Mouse (Mus musculus): Measurements from ENCODE around the gene Arvcf. TPM values are rescaled to one million over a fixed set of nuclear protein-coding genes. Genes with fewer than 3 reads are reported as not detected.
A peak's percentile ranks its signal among the peaks of the same experiment; 100 is the strongest.

The Arvcf gene
- total and polyA plus RNA-seq, 2 experiments from 2014 or later = 48.9 to 168 TPM

DNA sequence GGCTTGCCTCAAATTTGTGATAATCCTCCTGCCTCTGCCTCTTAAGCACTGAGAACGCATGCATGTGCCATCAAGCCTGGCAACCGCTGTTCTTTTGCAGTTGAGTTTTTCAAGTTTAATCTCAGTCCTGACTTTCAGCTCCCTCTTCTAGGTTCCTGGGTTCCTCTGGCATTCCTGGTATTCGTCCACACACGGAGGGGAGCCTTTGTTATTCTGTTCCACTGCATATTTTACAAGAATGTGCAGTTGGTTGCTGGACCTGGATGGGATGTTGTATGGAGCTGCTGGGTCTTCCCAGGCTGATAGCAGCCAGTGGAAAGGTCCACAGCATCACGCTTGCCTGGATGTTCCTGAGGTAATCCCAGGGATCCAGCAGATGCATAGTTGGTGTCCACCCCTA is 37.4 kb downstream of the Arvcf start:
- Histone ChIP-seq H3K4me3 (ENCODE audit: low read length) (no peak overlapping the region), H3K27me3 (ENCODE audit: insufficient read depth, low read length) (no peaks in the 10 kb centered on the region), H3K4me1 (ENCODE audit: insufficient read depth, low read length) (peaks cover 42% of the 10 kb centered on the region), H3K9me3 (ENCODE audit: low read length) (no peaks in the 10 kb centered on the region), H3K36me3 (ENCODE audit: insufficient read depth, low read length) (no peaks in the 10 kb centered on the region), H3K27ac (no peak overlapping the region), H3K4me2 (ENCODE audit: low read depth, low read length) (no peak overlapping the region), H3K9ac (replicated peaks; ENCODE audit: low read length) (no peak overlapping the region)
- 59% methylated on average over 5 of the region's 5 CpGs for WGBS
- TF ChIP-seq CTCF (IDR thresholded peaks at IDR 0.05; ENCODE audit: low read depth) = no peak
- ATAC-seq (no peak), DNase-seq (ENCODE audit: low spot score) (no peak)

DNA sequence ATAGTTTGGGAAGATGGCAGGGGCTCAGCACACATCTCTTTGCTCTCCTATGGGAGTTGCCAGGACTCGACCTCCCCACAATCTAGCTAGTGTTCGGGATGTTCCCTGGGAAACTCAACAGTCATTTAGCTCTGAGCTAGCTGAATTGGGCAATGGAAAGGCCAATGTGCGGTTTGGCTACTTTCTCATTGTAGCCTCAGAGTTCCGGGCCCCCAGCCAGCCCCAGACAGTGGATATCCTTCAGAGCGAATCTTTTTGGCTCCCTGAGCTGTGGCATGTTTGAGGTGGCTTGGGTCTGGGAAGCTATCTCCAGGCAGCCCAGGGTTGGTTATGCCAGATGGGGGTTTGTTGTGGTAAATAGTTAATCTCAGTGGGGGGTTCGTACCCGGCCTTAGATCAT is 38.5 kb downstream of the Arvcf start:
- no peaks in the 10 kb centered on the region for H3K36me3 ChIP-seq (ENCODE audit: insufficient read depth, low read length)
- peaks cover 33% of the 10 kb centered on the region for H3K4me1 ChIP-seq (ENCODE audit: insufficient read depth, low read length)
- peak overlapping the region; percentile 37; the same call in 1 of the 2 replicates for H3K27ac ChIP-seq
- DNase-seq (ENCODE audit: low spot score) (peak; percentile 74), ATAC-seq (peak; percentile 28)
- H3K4me3 ChIP-seq (ENCODE audit: low read length) = no peak overlapping the region
- no peak overlapping the region for H3K9ac ChIP-seq (replicated peaks; ENCODE audit: low read length)
- WGBS = 49% methylated on average over 7 of the region's 7 CpGs
- H3K9me3 ChIP-seq (ENCODE audit: low read length) = no peaks in the 10 kb centered on the region
- no peak for TF ChIP-seq CTCF (IDR thresholded peaks at IDR 0.05; ENCODE audit: low read depth)
- no peak overlapping the region for H3K4me2 ChIP-seq (ENCODE audit: low read depth, low read length)
- H3K27me3 ChIP-seq (ENCODE audit: insufficient read depth, low read length) = no peaks in the 10 kb centered on the region

DNA sequence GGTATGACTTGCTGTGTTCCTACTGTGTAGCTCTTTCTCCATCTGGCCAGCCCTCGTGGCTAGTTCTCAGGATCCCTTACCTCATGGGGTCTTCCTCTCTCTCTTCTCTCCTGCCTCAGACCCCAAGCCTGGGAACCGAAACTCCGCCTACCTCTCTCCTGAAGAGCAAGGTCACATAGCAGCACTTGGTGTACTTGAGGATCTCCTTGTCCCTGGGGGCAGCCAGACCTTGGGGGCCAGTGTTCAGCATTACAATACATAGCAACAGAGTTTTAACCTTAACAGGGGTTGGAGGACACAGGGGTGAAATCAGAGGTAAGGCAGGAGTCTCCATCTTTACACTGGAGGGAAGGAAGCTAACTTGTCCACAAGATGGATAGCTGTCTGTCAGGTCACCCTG is 39.0 kb downstream of the Arvcf start:
- Histone ChIP-seq H3K36me3 (ENCODE audit: insufficient read depth, low read length) (no peaks in the 10 kb centered on the region), H3K4me1 (ENCODE audit: insufficient read depth, low read length) (peaks cover 28% of the 10 kb centered on the region), H3K4me2 (ENCODE audit: low read depth, low read length) (no peak overlapping the region), H3K27me3 (ENCODE audit: insufficient read depth, low read length) (no peaks in the 10 kb centered on the region), H3K9me3 (ENCODE audit: low read length) (no peaks in the 10 kb centered on the region), H3K9ac (replicated peaks; ENCODE audit: low read length) (no peak overlapping the region), H3K4me3 (ENCODE audit: low read length) (no peak overlapping the region), H3K27ac (peak overlapping the region; percentile 37; the same call in 1 of the 2 replicates)
- ATAC-seq (no peak), DNase-seq (ENCODE audit: low spot score) (no peak)
- TF ChIP-seq CTCF (IDR thresholded peaks at IDR 0.05; ENCODE audit: low read depth) = no peak
- WGBS = 51% methylated on average over 3 of the region's 3 CpGs

DNA sequence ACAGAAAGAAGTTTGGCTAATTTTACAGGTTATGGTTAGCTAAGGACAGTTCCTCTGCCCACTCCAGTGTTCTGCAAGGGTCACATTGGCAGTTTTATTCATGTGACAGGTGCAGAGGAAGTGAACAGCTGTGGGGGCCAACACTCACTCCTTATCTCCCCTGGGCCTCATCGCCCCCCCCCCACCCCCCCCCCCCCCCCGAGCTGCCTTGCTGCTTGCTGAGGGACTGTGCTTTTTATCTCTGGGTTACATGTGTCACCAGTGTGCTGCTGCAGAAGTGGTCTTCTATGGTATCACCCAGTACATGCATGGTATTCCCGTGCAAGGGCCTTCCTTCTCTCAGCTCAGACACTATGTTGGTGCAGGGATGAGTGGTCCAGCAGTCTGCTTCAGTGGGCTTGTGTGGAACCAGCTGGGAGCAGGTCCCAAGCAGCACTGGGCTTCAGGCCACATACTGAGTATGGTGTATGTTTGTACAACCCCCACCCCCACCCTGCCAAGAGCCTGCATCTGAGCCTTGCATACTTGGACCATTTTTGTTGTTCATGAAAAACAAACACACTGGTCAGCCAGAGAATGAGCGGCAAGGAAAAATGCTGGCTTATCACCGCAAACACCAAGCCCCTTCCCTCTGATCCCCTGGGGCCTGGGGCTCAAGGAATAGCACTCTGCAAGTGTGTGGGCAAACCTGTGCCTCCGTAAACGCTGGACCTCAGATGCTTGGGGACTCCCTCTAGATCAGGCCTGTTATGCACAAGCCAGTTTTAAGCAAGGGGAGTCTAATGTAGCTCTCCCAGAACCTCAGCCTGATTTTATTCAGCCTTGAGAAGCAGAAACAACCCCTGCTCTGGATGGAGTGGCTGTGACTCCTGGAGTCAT is 40.0 kb downstream of the Arvcf start:
- WGBS = 29% methylated on average over 7 of the region's 7 CpGs
- TF ChIP-seq CTCF (IDR thresholded peaks at IDR 0.05; ENCODE audit: low read depth) = no peak
- no peak overlapping the region for H3K4me2 ChIP-seq (ENCODE audit: low read depth, low read length)
- no peaks in the 10 kb centered on the region for H3K27me3 ChIP-seq (ENCODE audit: insufficient read depth, low read length)
- no peaks in the 10 kb centered on the region for H3K9me3 ChIP-seq (ENCODE audit: low read length)
- H3K9ac ChIP-seq (replicated peaks; ENCODE audit: low read length) = no peak overlapping the region
- ATAC-seq = no peak; the same call in 1 of the 2 replicates
- H3K27ac ChIP-seq = peak overlapping the region; percentile 60; the same call in 1 of the 2 replicates
- H3K4me3 ChIP-seq (ENCODE audit: low read length) = no peak overlapping the region
- H3K4me1 ChIP-seq (ENCODE audit: insufficient read depth, low read length) = peaks cover 25% of the 10 kb centered on the region
- no peak for DNase-seq (ENCODE audit: low spot score)
- no peaks in the 10 kb centered on the region for H3K36me3 ChIP-seq (ENCODE audit: insufficient read depth, low read length)

DNA sequence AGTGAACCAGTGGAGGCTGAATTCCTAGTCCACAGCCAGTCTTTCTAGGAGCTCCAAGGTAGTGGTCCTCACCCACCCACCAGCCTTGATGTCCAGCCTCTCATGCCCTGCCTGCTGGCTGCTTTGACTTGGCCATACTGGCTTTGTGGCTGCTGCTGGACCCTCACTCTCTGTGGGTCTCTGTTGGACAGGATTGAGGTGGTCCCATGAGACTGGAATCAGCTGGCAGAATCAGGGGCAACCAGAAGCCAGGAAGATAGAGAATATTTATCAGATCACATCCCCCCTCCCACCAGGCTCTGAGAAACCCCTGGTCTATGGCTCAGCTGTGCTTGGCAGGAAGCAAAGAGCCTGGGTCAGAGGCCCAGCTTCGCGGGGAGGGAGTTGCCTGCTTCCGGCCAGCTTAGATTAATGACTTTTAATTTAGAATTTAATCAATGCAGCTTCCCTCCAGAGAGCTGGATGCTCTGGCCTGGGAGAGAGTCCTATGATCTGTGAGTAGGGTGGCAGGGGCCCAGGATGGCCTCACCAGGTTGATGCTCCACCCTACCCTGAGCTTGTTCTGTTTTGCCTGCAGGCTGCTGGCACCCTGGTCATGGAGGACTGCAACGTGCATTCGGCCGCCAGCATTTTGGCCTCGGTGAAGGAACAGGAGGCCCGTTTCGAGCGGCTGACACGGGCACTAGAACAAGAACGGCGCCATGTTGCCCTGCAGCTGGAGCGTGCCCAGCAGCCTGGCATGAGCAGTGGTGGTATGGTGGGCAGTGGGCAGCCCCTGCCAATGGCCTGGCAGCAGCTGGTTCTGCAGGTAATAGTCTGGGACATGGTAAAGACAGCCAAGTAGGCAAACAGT is 40.8 kb downstream of the Arvcf start:
- no peak overlapping the region for H3K4me3 ChIP-seq (ENCODE audit: low read length)
- no peak overlapping the region for H3K9ac ChIP-seq (replicated peaks; ENCODE audit: low read length)
- WGBS = 58% methylated on average over 14 of the region's 14 CpGs
- no peaks in the 10 kb centered on the region for H3K36me3 ChIP-seq (ENCODE audit: insufficient read depth, low read length)
- H3K4me1 ChIP-seq (ENCODE audit: insufficient read depth, low read length) = peaks cover 30% of the 10 kb centered on the region
- H3K9me3 ChIP-seq (ENCODE audit: low read length) = no peaks in the 10 kb centered on the region
- no peaks in the 10 kb centered on the region for H3K27me3 ChIP-seq (ENCODE audit: insufficient read depth, low read length)
- H3K4me2 ChIP-seq (ENCODE audit: low read depth, low read length) = no peak overlapping the region
- no peak for DNase-seq (ENCODE audit: low spot score)
- no peak for TF ChIP-seq CTCF (IDR thresholded peaks at IDR 0.05; ENCODE audit: low read depth)
- ATAC-seq = no peak
- H3K27ac ChIP-seq = peak overlapping the region; percentile 60

DNA sequence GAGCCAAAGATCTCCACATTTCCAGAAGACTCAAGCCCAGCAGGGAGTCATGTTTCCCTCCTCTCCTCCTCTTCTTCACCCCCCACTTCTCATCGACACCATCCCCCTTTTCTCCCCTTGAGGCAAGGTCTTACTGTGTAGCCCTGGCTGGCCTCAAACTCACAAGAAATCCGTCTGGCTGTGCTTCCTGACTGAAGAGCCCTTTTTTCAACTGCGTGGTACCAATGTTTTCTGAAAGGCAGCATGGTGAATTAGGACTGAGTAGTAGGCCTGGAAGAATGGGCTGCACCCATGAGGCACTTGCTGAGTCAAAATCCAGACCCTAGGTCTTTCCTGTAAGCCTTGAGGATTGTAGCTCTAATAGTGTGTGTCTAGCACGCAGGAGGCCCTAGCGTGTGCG is 42.4 kb downstream of the Arvcf start:
- H3K9me3 ChIP-seq (ENCODE audit: low read length) = no peaks in the 10 kb centered on the region
- no peak for ATAC-seq
- H3K4me1 ChIP-seq (ENCODE audit: insufficient read depth, low read length) = peaks cover 37% of the 10 kb centered on the region
- no peak overlapping the region for H3K9ac ChIP-seq (replicated peaks; ENCODE audit: low read length)
- H3K4me2 ChIP-seq (ENCODE audit: low read depth, low read length) = no peak overlapping the region
- no peaks in the 10 kb centered on the region for H3K36me3 ChIP-seq (ENCODE audit: insufficient read depth, low read length)
- TF ChIP-seq CTCF (IDR thresholded peaks at IDR 0.05; ENCODE audit: low read depth) = no peak
- no peak overlapping the region for H3K4me3 ChIP-seq (ENCODE audit: low read length)
- H3K27me3 ChIP-seq (ENCODE audit: insufficient read depth, low read length) = no peaks in the 10 kb centered on the region
- no peak for DNase-seq (ENCODE audit: low spot score)
- no peak overlapping the region for H3K27ac ChIP-seq
- 71% methylated on average over 6 of the region's 6 CpGs for WGBS

All from hindbrain, postnatal 0 days (tissue).